Mouse (Mus musculus) lung, postnatal 36 days (tissue): ENCODE data around the gene Slc25a10.
"Not testable (repeated sequence)": the region's sequence is repeated elsewhere in the genome, so short reads cannot be mapped to it uniquely, and the experiment has no call there.

Source experiments
- DNase-seq: peaks from one replicate; pipeline ENCODE4 v3.0.0; 2022; ENCODE audit warnings: mixed read lengths

Slc25a10 gene

DNA sequence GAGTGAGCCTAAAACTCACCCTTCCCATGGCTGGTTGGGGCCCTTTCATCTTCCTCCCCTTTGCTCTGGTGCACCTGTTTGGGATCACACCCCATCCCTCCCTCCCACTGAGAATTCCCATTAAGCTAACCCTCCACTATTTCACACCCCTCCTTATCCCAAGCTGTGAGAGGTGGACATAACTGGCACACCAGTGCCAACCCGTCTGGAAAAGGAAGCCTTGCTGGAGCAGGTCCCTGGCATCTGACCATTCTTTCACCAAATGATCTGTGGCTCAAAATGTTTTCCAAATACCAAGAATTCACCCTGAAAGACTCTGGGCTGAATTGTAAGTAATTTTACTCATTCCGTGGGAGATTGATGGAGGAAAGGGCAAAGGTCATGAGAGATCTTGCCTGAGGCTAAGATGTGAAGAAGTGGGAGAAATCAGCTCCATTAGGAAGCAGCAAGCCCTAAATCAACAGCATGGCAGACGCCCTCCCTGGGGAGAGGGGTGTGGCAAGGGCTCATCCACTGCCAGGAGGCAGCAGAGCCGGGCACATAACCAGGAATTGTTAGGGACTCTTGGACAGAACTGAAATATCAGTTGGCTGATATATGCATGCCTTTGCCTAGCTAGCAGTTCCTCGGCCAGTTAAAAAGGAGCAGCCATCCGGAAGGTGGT lies 21.3 kb downstream of the Slc25a10 start:
- no peak for DNase-seq

- not testable (repeated sequence) for DNase-seq
Observed at GRCm38 (mm10) chr11:120514262-120514661, 22.6 kb downstream of the Slc25a10 start.

- DNase-seq: peak; percentile 93
Observed at GRCm38 (mm10) chr11:120515611-120516010, 24.0 kb downstream of the Slc25a10 start.

GRCm38 (mm10) chr11:120517147-120517546 lies 25.5 kb downstream of the Slc25a10 start:
- DNase-seq: no peak

- peak; percentile 79 for DNase-seq
Observed at GRCm38 (mm10) chr11:120518027-120518426, 26.4 kb downstream of the Slc25a10 start.

DNA sequence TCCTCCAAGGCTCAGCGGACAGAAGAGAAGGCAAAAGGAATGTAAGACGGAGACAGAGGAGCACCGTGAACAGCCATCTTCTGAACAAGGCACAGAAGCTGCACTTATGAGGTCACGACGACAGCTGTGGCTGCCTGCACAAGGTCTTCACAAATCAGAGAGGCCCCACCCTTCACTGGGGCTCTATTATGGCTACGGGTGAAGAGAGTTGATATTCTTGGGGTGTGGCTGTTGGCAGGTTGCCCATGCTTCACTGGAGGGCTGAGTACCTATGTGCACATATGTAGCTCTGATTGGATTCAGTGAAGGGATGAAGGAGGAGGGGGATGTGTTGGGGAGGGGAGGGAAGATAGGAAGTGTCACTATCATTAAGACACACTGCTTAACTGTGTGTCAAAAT lies 26.9 kb downstream of the Slc25a10 start:
- no peak for DNase-seq

DNA sequence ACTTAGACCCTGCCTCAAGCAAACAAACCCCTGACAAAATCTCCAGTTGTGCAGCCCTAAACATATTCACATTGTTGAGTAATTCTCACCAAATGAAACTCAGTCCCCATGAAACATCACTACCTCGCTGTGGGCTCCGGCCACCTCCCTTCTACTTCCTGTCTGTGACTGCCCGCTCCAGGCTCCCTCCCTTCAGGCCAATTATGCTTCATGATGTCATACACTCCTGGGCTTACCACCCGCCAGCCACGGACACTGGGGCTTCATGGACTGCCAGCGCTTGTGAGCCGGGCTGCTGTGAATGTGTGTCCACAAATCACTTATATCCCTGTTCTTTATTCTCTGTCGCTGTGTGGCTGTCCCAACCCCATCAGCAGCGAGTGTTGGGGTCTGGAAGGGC lies 28.1 kb downstream of the Slc25a10 start:
- peak; percentile 79 for DNase-seq

DNA sequence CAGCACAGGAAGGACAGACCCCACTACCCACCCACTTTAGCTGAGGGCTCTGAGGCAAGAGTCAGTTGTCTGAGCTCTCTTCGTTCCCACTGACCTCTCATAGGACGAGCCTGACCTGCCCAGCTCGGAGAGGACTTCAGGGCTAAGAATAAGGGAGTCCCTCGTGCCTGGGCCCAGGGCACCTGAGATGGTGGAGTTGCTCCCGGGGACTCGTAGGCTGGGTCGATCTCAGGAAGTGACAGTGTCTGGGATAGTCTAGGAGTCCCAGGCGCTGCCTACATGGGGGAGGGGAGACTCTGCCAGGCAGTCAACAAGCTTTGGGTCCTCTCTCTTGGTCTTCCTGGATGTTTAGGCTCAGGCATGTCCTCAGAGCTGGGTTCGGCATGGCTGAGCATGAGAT lies 28.9 kb downstream of the Slc25a10 start:
- no peak for DNase-seq

DNA sequence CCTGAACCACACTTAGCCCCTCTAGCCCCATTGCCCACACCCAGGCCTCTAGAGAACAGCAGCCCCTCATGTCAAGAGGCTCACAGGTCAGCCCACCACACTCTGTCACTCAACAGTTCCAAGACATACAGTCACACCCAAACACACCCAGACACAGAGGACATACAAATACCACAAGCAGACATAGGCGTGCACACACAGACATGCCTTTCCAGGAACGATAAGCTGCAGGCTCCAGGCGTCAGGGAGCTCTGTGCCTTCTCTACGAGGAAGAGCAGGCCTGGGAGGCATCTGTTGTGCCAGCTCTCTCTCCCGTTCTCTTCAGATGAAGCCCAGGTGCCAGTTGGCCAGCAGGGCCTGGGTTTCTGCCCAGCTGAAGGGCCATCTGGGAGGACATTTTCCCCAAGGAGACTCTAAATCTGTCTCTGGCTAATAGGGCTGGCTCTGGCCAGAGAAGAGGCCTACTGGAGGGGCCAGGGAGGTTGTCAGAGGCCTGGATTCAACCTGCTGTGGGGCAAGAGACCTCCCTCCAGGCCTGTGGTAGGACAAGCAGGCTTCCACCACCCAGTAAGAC lies 29.4 kb downstream of the Slc25a10 start:
- DNase-seq: no peak

GRCm38 (mm10) chr11:120522581-120522980 lies 30.9 kb downstream of the Slc25a10 start:
- DNase-seq: no peak

- DNase-seq: peak; percentile 55
Observed at GRCm38 (mm10) chr11:120525959-120526358, 34.3 kb downstream of the Slc25a10 start.

- DNase-seq: no peak
Observed at GRCm38 (mm10) chr11:120527690-120528354, 36.2 kb downstream of the Slc25a10 start.

GRCm38 (mm10) chr11:120528903-120529302 lies 37.3 kb downstream of the Slc25a10 start:
- DNase-seq: no peak

- DNase-seq: no peak
Observed at GRCm38 (mm10) chr11:120530085-120530964, 38.7 kb downstream of the Slc25a10 start, which contains the start of gene Gcgr. Gcgr (plus strand) TSS chr11:120530699.

- no peak for DNase-seq
Observed at GRCm38 (mm10) chr11:120531646-120532045, 40.0 kb downstream of the Slc25a10 start.

- DNase-seq: no peak
Observed at GRCm38 (mm10) chr11:120534093-120534492, 42.5 kb downstream of the Slc25a10 start.

DNA sequence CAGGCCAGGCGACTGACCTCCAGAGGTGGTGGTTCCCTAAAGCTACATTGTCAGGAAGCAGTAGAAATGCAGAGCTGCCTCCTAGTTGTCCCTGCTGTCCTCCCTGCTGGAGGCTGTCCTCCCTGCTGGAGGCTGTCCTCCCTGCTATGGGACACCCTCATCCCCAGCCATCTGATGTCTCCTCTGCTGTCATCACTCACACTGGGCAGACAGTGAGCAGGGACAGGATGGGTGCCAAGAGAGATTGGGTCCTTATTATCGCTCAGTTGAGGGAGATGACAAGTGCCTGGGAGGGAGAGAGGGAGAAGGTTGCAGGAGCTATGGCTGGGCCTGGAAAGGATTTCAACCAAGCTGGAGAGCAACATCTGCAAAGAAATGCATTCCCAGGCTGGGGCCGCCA lies 43.5 kb downstream of the Slc25a10 start:
- DNase-seq: no peak

DNA sequence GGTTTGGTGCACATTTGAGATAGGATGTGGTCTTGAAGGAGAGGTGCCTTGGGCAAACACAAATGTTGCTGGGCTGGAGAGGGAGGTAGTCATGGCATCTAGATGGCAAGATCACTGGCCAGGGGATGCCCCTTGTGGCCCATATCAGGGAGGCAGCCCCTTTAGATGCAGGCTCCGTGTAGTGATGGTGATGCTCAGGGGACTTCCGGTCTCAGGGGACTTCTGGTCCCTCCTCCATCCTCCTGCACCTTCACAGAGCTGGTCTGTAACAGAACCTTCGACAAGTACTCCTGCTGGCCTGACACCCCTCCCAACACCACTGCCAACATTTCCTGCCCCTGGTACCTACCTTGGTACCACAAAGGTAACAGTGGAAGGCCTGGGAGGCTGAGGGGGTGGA lies 44.2 kb downstream of the Slc25a10 start:
- no peak for DNase-seq

DNA sequence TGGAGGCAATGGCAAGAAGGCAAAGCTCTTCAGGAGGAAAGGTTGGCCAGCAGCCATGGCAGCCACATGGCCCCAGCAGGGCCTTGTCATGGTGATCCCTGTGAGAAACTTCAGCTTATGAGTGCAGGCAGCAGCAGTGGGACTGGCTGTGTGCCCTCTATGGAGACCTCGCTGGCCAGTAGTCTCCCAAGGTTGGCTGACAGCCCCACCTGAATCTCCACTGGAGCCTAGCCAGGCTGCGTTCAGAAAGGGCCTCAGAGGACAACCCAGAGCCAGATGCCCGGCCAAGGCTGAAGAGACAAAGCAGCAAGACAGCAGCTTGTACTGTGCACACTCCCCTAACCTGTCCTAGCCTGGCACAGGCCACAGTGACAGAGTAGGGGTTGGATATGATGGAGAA lies 46.8 kb downstream of the Slc25a10 start:
- DNase-seq: peak; percentile 77

GRCm38 (mm10) chr11:120538955-120539284 lies 47.3 kb downstream of the Slc25a10 start:
- no peak for DNase-seq

DNA sequence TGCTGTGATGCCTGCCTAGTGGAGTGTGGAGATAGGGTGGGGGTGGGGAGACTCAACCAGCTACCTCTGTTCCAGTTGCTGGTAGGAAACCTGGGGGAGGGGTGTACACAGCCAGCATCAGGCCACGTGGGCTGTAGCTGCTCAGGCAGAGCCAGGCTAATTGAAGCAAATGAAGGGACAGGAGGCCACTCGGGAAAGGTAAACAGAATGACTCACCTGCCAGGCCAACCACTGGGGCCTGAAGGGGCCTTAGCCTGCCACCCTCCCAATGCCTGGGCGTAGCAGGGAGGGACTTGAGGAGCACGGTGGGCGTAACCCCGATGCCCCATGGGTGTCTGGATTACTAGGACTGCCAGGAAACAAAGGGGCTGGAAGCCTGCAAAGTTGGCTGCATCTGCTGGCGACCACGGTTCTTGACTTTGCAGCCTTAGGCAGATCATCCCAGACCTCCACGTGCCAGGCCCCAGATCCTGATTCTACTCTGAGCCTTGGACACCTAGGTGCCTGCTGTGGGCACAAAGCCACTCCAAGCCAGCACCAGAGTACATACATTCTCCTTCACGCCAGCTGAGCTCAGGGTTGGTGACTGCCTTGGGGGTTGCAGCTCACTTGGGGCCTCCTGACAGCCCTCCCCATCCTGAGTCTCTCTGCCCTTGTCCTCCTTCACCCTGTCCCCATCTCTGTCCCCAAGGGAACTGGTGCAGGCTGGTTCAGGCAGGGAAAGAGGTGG lies 47.8 kb downstream of the Slc25a10 start:
- DNase-seq: peak; percentile 83

- peak; percentile 47 for DNase-seq
Observed at GRCm38 (mm10) chr11:120541907-120542306, 50.3 kb downstream of the Slc25a10 start.

GRCm38 (mm10) chr11:120542376-120542775 lies 50.7 kb downstream of the Slc25a10 start:
- DNase-seq: no peak
